Mouse (Mus musculus) thymus, postnatal 14 days (tissue): ENCODE results near the gene Twf1.

Experiments used
- DNase-seq: peaks from one replicate; pipeline ENCODE4 v3.0.0; 2021

Twf1 gene

GRCm38 (mm10) chr15:94589219-94590075 is at the start of gene Twf1:
Gene Twf1, minus strand, starts transcription at chr15:94589889.
- peak; percentile 99 for DNase-seq

- no peak for DNase-seq
Observed at GRCm38 (mm10) chr15:94639126-94639525, 49.4 kb upstream of the Twf1 start.

GRCm38 (mm10) chr15:94638207-94638606 is 48.5 kb upstream of the Twf1 start:
- no peak for DNase-seq

GRCm38 (mm10) chr15:94634524-94634923 is 44.8 kb upstream of the Twf1 start:
- no peak for DNase-seq

- no peak for DNase-seq
Observed at GRCm38 (mm10) chr15:94630553-94630952, 40.9 kb upstream of the Twf1 start.

GRCm38 (mm10) chr15:94628830-94629601 is 39.3 kb upstream of the Twf1 start, which contains the start of gene Tmem117:
Gene Tmem117, plus strand, starts transcription at chr15:94629232.
- no peak for DNase-seq

- DNase-seq, result no peak
Observed at GRCm38 (mm10) chr15:94628463-94628829, 38.8 kb upstream of the Twf1 start.

- DNase-seq, result no peak
Observed at GRCm38 (mm10) chr15:94620909-94621308, 31.2 kb upstream of the Twf1 start.

- no peak for DNase-seq
Observed at GRCm38 (mm10) chr15:94616036-94616435, 26.3 kb upstream of the Twf1 start.

- no peak for DNase-seq
Observed at GRCm38 (mm10) chr15:94607768-94608167, 18.1 kb upstream of the Twf1 start.

GRCm38 (mm10) chr15:94602441-94602840 is 12.8 kb upstream of the Twf1 start:
- DNase-seq, result no peak

GRCm38 (mm10) chr15:94601339-94601738 is 11.7 kb upstream of the Twf1 start:
- peak; percentile 61 for DNase-seq

- no peak for DNase-seq
Observed at GRCm38 (mm10) chr15:94600145-94600707, 10.5 kb upstream of the Twf1 start.

GRCm38 (mm10) chr15:94593586-94593985 is 3.9 kb upstream of the Twf1 start:
- DNase-seq, result no peak

GRCm38 (mm10) chr15:94591356-94591755 is 1.7 kb upstream of the Twf1 start:
- DNase-seq, result no peak

- DNase-seq, result no peak
Observed at GRCm38 (mm10) chr15:94590083-94590482, 394 bp upstream of the Twf1 start.

- DNase-seq, result no peak
Observed at GRCm38 (mm10) chr15:94587826-94588715, 1.6 kb downstream of the Twf1 start.

- DNase-seq, result no peak
Observed at GRCm38 (mm10) chr15:94584738-94585137, 5.0 kb downstream of the Twf1 start.

- DNase-seq, result no peak
Observed at GRCm38 (mm10) chr15:94583153-94583552, 6.5 kb downstream of the Twf1 start.

- DNase-seq, result no peak
Observed at GRCm38 (mm10) chr15:94582000-94582593, 7.6 kb downstream of the Twf1 start.

GRCm38 (mm10) chr15:94574566-94575268 is 15.0 kb downstream of the Twf1 start:
- DNase-seq, result no peak

- no peak for DNase-seq
Observed at GRCm38 (mm10) chr15:94572746-94573145, 16.9 kb downstream of the Twf1 start.
